Mouse (Mus musculus): Measurements from ENCODE around the gene Setd6. TPM values are rescaled to one million over a fixed set of nuclear protein-coding genes. Genes with fewer than 3 reads are reported as not detected.

Setd6 gene
- polyA plus RNA-seq, 1 experiment from 2014 or later: 31.9 TPM

GRCm38 (mm10) chr8:95688073-95688672, 27.5 kb upstream of the Setd6 start:
- 78% methylated on average over 10 of the region's 10 CpGs for WGBS
- Histone ChIP-seq H3K27ac (ENCODE audit: low read depth, low read length) (no peak overlapping the region), H3K4me1 (ENCODE audit: control insufficient read depth, insufficient read depth, low read length) (no peaks in the 10 kb centered on the region), H3K27me3 (ENCODE audit: control insufficient read depth, insufficient read depth, low read length) (no peaks in the 10 kb centered on the region), H3K4me2 (ENCODE audit: low read depth, low read length) (no peak overlapping the region), H3K9ac (replicated peaks; ENCODE audit: low read depth, low read length) (no peak overlapping the region), H3K9me3 (ENCODE audit: control insufficient read depth, low read length) (no peaks in the 10 kb centered on the region), H3K36me3 (ENCODE audit: control insufficient read depth, insufficient read depth, low read length) (no peaks in the 10 kb centered on the region), H3K4me3 (ENCODE audit: low read depth, low read length) (no peak overlapping the region)
- ATAC-seq (ENCODE audit: low read depth): no peak

GRCm38 (mm10) chr8:95690929-95691541, 24.6 kb upstream of the Setd6 start:
- WGBS: 82% methylated on average over 13 of the region's 13 CpGs
- no peaks in the 10 kb centered on the region for H3K36me3 ChIP-seq (ENCODE audit: control insufficient read depth, insufficient read depth, low read length)
- H3K27me3 ChIP-seq (ENCODE audit: control insufficient read depth, insufficient read depth, low read length): no peaks in the 10 kb centered on the region
- H3K4me1 ChIP-seq (ENCODE audit: control insufficient read depth, insufficient read depth, low read length): 0 out of 2 replicates have a peak, but pooled peaks cover 7% of the 10 kb centered on the region
- H3K9me3 ChIP-seq (ENCODE audit: control insufficient read depth, low read length): no peaks in the 10 kb centered on the region
- H3K9ac ChIP-seq (replicated peaks; ENCODE audit: low read depth, low read length): no peak overlapping the region
- H3K4me2 ChIP-seq (ENCODE audit: low read depth, low read length): no peak overlapping the region
- no peak overlapping the region for H3K27ac ChIP-seq (ENCODE audit: low read depth, low read length)
- no peak for ATAC-seq (ENCODE audit: low read depth)
- no peak overlapping the region for H3K4me3 ChIP-seq (ENCODE audit: low read depth, low read length)

DNA sequence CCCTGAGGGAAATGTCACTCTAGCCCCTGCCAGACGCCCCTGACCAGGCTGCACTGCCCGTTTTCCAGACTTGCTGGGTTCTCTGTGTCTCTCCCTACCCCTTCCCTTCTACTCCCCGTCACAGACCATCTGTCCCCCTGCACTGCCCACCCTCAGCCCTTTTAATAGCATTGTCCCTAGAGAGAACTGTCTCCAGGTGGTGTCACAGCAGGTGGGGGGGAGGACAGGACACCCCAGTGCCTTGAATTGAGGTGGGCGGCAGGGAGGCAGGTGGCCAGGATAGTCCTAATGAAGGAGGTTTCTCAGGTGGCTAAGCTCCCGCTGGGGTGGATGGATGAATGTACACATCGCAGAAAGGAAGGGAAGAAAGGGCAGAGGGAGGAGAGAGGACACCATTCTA, 21.1 kb upstream of the Setd6 start:
- H3K4me3 ChIP-seq (ENCODE audit: low read depth, low read length): no peak overlapping the region
- H3K9ac ChIP-seq (replicated peaks; ENCODE audit: low read depth, low read length): peak overlapping the region; percentile 28; the same call in 1 of the 2 replicates
- no peaks in the 10 kb centered on the region for H3K9me3 ChIP-seq (ENCODE audit: control insufficient read depth, low read length)
- H3K4me2 ChIP-seq (ENCODE audit: low read depth, low read length): no peak overlapping the region
- no peaks in the 10 kb centered on the region for H3K36me3 ChIP-seq (ENCODE audit: control insufficient read depth, insufficient read depth, low read length)
- 6% methylated on average over 6 of the region's 6 CpGs for WGBS
- ATAC-seq (ENCODE audit: low read depth): no peak
- no peaks in the 10 kb centered on the region for H3K27me3 ChIP-seq (ENCODE audit: control insufficient read depth, insufficient read depth, low read length)
- peaks cover 7% of the 10 kb centered on the region; the same call in 1 of the 2 replicates for H3K4me1 ChIP-seq (ENCODE audit: control insufficient read depth, insufficient read depth, low read length)
- H3K27ac ChIP-seq (ENCODE audit: low read depth, low read length): no peak overlapping the region

DNA sequence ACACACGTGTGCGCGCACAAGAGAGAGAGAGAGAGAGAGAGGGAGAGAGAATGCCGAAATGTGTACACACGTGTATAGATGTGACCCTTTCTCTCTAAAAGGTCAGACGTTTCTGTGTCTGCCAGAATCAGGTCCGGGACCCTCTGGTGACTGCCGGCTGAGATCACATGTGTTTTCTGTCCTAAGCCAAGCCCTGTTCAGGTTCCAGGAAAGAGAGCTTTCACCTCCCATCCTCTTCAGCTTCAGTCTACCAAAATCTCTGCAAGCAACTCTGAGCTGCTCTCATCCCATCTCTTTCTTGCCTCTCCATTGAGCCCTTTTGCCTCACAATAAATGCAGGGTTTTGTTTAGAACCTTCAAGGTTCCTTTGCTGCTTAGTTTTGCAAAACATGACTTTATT, 19.0 kb upstream of the Setd6 start:
- H3K4me2 ChIP-seq (ENCODE audit: low read depth, low read length): no peak overlapping the region
- H3K27ac ChIP-seq (ENCODE audit: low read depth, low read length): no peak overlapping the region
- no peak for ATAC-seq (ENCODE audit: low read depth)
- no peaks in the 10 kb centered on the region for H3K36me3 ChIP-seq (ENCODE audit: control insufficient read depth, insufficient read depth, low read length)
- H3K27me3 ChIP-seq (ENCODE audit: control insufficient read depth, insufficient read depth, low read length): no peaks in the 10 kb centered on the region
- no peak overlapping the region for H3K4me3 ChIP-seq (ENCODE audit: low read depth, low read length)
- 56% methylated on average over 6 of the region's 8 CpGs for WGBS
- no peaks in the 10 kb centered on the region for H3K9me3 ChIP-seq (ENCODE audit: control insufficient read depth, low read length)
- H3K4me1 ChIP-seq (ENCODE audit: control insufficient read depth, insufficient read depth, low read length): peaks cover 20% of the 10 kb centered on the region
- H3K9ac ChIP-seq (replicated peaks; ENCODE audit: low read depth, low read length): no peak overlapping the region

DNA sequence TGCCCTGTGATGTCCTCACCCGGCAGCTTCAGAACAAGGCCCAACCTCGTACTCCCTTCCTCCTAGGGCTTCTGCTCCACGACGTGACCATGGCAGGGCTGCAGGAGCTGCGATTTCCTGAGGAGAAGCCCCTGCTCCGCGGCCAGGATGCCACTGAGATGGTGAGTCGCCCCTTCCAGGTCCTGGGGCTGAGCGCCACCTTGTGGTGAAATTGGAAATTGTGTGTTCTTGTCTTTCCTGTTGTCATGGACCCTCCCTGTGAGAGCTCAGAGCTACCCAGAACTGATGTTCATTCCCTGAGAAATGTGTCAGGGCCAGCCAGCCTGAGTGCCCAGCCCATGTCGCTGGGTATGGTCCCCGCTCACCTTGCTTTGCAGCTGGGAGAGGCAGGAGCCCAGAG, 18.6 kb upstream of the Setd6 start:
- no peak overlapping the region; the same call in 1 of the 2 replicates for H3K9ac ChIP-seq (replicated peaks; ENCODE audit: low read depth, low read length)
- no peak overlapping the region for H3K4me2 ChIP-seq (ENCODE audit: low read depth, low read length)
- no peaks in the 10 kb centered on the region for H3K9me3 ChIP-seq (ENCODE audit: control insufficient read depth, low read length)
- no peak overlapping the region for H3K27ac ChIP-seq (ENCODE audit: low read depth, low read length)
- H3K4me3 ChIP-seq (ENCODE audit: low read depth, low read length): no peak overlapping the region
- peaks cover 20% of the 10 kb centered on the region for H3K4me1 ChIP-seq (ENCODE audit: control insufficient read depth, insufficient read depth, low read length)
- WGBS: 1% methylated on average over 11 of the region's 11 CpGs
- ATAC-seq (ENCODE audit: low read depth): peak; percentile 68
- no peaks in the 10 kb centered on the region for H3K36me3 ChIP-seq (ENCODE audit: control insufficient read depth, insufficient read depth, low read length)
- no peaks in the 10 kb centered on the region for H3K27me3 ChIP-seq (ENCODE audit: control insufficient read depth, insufficient read depth, low read length)

DNA sequence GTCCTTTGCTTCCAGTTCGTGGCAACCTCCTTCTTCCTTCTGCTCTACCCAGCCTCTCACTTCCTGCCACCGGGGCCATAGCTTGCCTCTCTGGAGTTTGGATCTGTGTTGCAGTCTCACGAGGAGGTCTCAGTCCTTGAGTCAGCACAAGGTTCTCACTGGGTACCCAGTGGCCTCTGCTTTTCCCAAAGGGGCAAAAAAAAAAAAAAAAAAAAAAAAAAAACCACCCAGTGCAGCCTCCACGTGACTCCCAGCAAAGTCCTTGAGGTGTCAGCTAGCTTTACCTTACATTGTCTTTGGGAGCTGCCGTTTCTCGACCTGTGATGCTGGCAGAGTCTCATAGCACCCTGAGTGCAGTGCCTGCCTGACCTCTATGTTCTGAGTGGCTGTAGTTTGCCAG, 17.5 kb upstream of the Setd6 start:
- ATAC-seq (ENCODE audit: low read depth): no peak
- no peak overlapping the region for H3K4me3 ChIP-seq (ENCODE audit: low read depth, low read length)
- H3K9ac ChIP-seq (replicated peaks; ENCODE audit: low read depth, low read length): no peak overlapping the region
- no peak overlapping the region for H3K4me2 ChIP-seq (ENCODE audit: low read depth, low read length)
- WGBS: 49% methylated on average over 6 of the region's 6 CpGs
- H3K4me1 ChIP-seq (ENCODE audit: control insufficient read depth, insufficient read depth, low read length): peaks cover 24% of the 10 kb centered on the region
- no peaks in the 10 kb centered on the region for H3K27me3 ChIP-seq (ENCODE audit: control insufficient read depth, insufficient read depth, low read length)
- H3K9me3 ChIP-seq (ENCODE audit: control insufficient read depth, low read length): no peaks in the 10 kb centered on the region
- H3K27ac ChIP-seq (ENCODE audit: low read depth, low read length): no peak overlapping the region
- no peaks in the 10 kb centered on the region for H3K36me3 ChIP-seq (ENCODE audit: control insufficient read depth, insufficient read depth, low read length)

- ATAC-seq (ENCODE audit: low read depth): no peak
- Histone ChIP-seq H3K4me2 (ENCODE audit: low read depth, low read length) (no peak overlapping the region), H3K4me3 (ENCODE audit: low read depth, low read length) (no peak overlapping the region), H3K4me1 (ENCODE audit: control insufficient read depth, insufficient read depth, low read length) (peaks cover 28% of the 10 kb centered on the region), H3K36me3 (ENCODE audit: control insufficient read depth, insufficient read depth, low read length) (no peaks in the 10 kb centered on the region), H3K9me3 (ENCODE audit: control insufficient read depth, low read length) (no peaks in the 10 kb centered on the region), H3K27me3 (ENCODE audit: control insufficient read depth, insufficient read depth, low read length) (no peaks in the 10 kb centered on the region), H3K27ac (ENCODE audit: low read depth, low read length) (no peak overlapping the region; the same call in 1 of the 2 replicates), H3K9ac (replicated peaks; ENCODE audit: low read depth, low read length) (no peak overlapping the region)
- WGBS: 22% methylated on average over 9 of the region's 9 CpGs
These were observed 15.4 kb upstream of the Setd6 start for GRCm38 (mm10) chr8:95700282-95700681.

DNA sequence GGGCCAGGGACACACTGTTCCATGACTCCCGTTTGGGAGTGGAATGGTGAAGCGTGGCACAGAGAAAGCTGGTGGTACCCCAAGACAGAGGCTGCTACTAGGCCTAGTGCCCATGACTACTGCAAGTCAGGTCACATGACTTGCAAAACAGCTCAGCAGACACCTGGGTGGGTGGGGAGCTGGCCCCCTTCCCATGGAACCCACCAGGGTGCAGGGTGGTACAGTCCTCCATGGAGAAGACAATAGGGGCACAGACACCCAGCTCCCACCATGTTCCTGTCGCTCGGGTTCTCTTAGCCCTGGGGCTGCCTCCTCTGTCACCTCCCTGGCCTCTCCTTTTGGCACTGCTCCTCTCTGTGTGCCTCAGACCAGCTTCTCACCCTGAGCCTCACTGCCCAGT, 13.9 kb upstream of the Setd6 start:
- Histone ChIP-seq H3K4me3 (ENCODE audit: low read depth, low read length) (no peak overlapping the region), H3K9ac (replicated peaks; ENCODE audit: low read depth, low read length) (no peak overlapping the region), H3K36me3 (ENCODE audit: control insufficient read depth, insufficient read depth, low read length) (peaks cover 2% of the 10 kb centered on the region; the same call in 1 of the 2 replicates), H3K4me1 (ENCODE audit: control insufficient read depth, insufficient read depth, low read length) (peaks cover 28% of the 10 kb centered on the region), H3K27me3 (ENCODE audit: control insufficient read depth, insufficient read depth, low read length) (no peaks in the 10 kb centered on the region), H3K9me3 (ENCODE audit: control insufficient read depth, low read length) (no peaks in the 10 kb centered on the region), H3K27ac (ENCODE audit: low read depth, low read length) (no peak overlapping the region), H3K4me2 (ENCODE audit: low read depth, low read length) (no peak overlapping the region)
- 73% methylated on average over 4 of the region's 4 CpGs for WGBS
- ATAC-seq (ENCODE audit: low read depth): no peak

All from neural tube, embryonic 14.5 days (tissue).